Mouse (Mus musculus) B cell, adult 2 months (primary cell): Measurements from ENCODE around the gene Btnl4.

Experiments
- DNase-seq, 2 experiments: peaks; one replicate each; pipeline ENCODE4 v3.0.0; 2022

Gene Btnl4

DNA sequence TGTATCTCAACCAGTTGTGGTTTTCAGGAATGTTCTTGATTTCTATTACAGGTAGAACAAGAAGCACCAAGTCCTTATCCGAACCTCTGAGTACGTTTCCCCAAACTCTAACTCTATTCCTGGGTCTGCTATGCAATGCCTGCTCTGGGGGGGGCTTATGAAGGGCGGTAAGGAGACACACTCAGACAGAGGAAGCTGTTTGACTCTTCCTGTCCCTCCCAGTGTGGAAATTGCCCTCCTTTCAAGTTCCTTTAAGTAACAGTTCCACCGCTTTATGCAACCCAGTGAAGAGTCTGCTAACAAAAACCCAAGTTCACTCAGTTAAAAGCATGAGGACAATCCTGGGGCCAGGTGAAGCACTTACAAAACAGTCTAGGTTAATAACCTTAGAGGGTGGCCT lies 40.0 kb downstream of the Btnl4 start:
- no peak for DNase-seq

DNA sequence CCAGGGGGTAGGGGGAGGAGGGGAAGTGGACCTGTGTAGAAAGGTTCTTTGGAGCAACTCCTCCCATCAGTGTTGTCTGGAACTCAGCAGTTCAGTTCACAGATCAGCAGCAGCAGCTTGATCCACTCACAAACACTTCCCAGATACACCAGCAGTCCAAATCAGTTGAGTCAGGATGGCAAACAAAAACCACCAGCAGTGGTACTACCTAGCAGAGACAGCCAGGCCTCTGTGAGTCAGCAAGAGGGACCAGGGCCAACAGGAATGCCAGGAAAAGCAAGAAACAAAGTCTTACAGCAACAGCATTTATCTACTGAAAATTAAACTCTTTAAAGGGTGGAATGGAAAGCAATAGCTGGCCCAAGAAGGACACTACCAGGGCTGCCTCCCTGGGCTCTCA lies 49.5 kb downstream of the Btnl4 start:
- no peak for DNase-seq

DNA sequence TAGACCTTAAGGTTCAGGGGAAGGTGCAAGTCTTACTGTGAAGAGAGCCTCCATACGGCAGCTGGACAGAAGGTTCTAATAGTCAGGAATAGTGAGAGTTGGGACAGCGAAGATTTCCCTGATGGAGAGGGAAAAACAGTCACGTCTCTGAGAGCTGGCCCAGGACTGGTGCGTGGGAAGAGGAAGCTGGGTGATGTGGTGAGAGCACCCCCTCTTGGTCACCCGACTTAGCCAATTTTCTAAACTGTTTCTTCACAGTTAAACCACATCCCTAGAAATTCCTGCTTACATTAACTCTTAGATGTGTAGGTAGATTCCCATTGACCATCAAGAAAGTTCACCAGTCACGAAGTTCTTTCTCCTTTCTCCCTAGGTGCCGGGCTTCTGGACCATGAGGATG lies 57.1 kb downstream of the Btnl4 start:
- DNase-seq = peak in 1 of 2 experiments; percentile 16
